Mouse (Mus musculus) small intestine, adult 2 months (tissue): Measurements from ENCODE around the gene Rcn3. TPM values are rescaled to one million over a fixed set of nuclear protein-coding genes. Genes with fewer than 3 reads are reported as not detected.

Experiments used
- H3K27ac ChIP-seq: fragments of 200-500 bp; 2 replicates; pipeline ENCODE4 v1.5.1; 2012; ENCODE audit warnings: low read depth, low read length, control low read depth, inconsistent platforms; ENCODE audit not compliant: insufficient read depth
- H3K27me3 ChIP-seq: fragments of 200-500 bp; 2 replicates; pipeline ENCODE4 v1.6.1; 2012; ENCODE audit warnings: mild to moderate bottlenecking, moderate library complexity, low read length, inconsistent platforms; ENCODE audit not compliant: control insufficient read depth, insufficient read depth
- H3K36me3 ChIP-seq: fragments of 200-500 bp; 2 replicates; pipeline ENCODE4 v1.6.1; 2012; ENCODE audit warnings: mild to moderate bottlenecking, low read length, control low read depth, inconsistent platforms; ENCODE audit not compliant: control insufficient read depth, insufficient read depth
- H3K4me1 ChIP-seq: fragments of 200-500 bp; 2 replicates; pipeline ENCODE4 v1.6.1; 2012; ENCODE audit warnings: low read length, inconsistent platforms, mixed read lengths; ENCODE audit not compliant: control insufficient read depth, insufficient read depth, insufficient read length
- H3K4me3 ChIP-seq: fragments of 200-500 bp; 2 replicates; pipeline ENCODE4 v1.5.1; 2012; ENCODE audit warnings: low read depth, mild to moderate bottlenecking, control low read depth, inconsistent platforms, low read length, moderate library complexity
- CTCF ChIP-seq: fragments of 200-500 bp; IDR thresholded peaks from 2 replicates; pipeline ENCODE4 v1.5.1; 2012; ENCODE audit warnings: low read depth, mild to moderate bottlenecking, control low read depth, inconsistent platforms, low read length, moderate library complexity, mixed read lengths; ENCODE audit not compliant: insufficient replicate concordance, insufficient read length; ENCODE audit errors: extremely low read depth
- POLR2A ChIP-seq: fragments of 200-500 bp; IDR thresholded peaks from 2 replicates; pipeline ENCODE4 v1.6.1; 2012; ENCODE audit warnings: low read depth, mild to moderate bottlenecking, control low read depth, inconsistent platforms, low read length, moderate library complexity
- WGBS: fragments of 180-500 bp; shearing (Covaris S2); methylation state at CpG from one replicate; pipeline ENCODE4 v1.1.7; 2018; 5-methylcytosine and 5-hydroxymethylcytosine counted together
- polyA plus RNA-seq: library from polyadenylated mRNA; depleted of rRNA; stranded (reverse); fragments of >200 nt; gene quantifications from 2 replicates; pipeline ENCODE4 v1.2.3, GENCODE M21; 2012; rRNA removed

Gene Rcn3
- polyA plus RNA-seq = 40.0 and 49.9 TPM in 2 replicates

- Histone ChIP-seq H3K4me1 (peaks cover 5% of the 10 kb centered on the region), H3K36me3 (peaks cover 8% of the 10 kb centered on the region; the same call in 1 of the 2 replicates), H3K27ac (peak within 1 kb of the TSS; percentile 46), H3K27me3 (peaks cover 12% of the 10 kb centered on the region), H3K4me3 (peak within 1 kb of the TSS; percentile 52)
- WGBS = 3% methylated on average over 16 of the region's 16 CpGs
- TF ChIP-seq POLR2A (no peak), CTCF (no peak)
These were observed at the start of gene Rcn3 for GRCm38 (mm10) chr7:45092048-45092447. TSS of gene Rcn3 (minus strand) at chr7:45092221.

GRCm38 (mm10) chr7:45141319-45141718 is 49.3 kb upstream of the Rcn3 start:
- Histone ChIP-seq H3K4me3 (no peak overlapping the region), H3K4me1 (no peaks in the 10 kb centered on the region), H3K36me3 (peaks cover 43% of the 10 kb centered on the region), H3K27ac (no peak overlapping the region), H3K27me3 (no peaks in the 10 kb centered on the region)
- TF ChIP-seq CTCF = no peak
- no peak for TF ChIP-seq POLR2A
- 87% methylated on average over 3 of the region's 3 CpGs for WGBS

GRCm38 (mm10) chr7:45139904-45140723 is 48.1 kb upstream of the Rcn3 start:
- H3K27ac ChIP-seq = no peak overlapping the region
- no peak for TF ChIP-seq POLR2A
- TF ChIP-seq CTCF = no peak
- 69% methylated on average over 8 of the region's 8 CpGs for WGBS
- peaks cover 31% of the 10 kb centered on the region for H3K36me3 ChIP-seq
- no peak overlapping the region for H3K4me3 ChIP-seq
- H3K4me1 ChIP-seq = 0 out of 2 replicates have a peak, but pooled peaks cover 4% of the 10 kb centered on the region
- H3K27me3 ChIP-seq = no peaks in the 10 kb centered on the region

- Histone ChIP-seq H3K4me1 (0 out of 2 replicates have a peak, but pooled peaks cover 4% of the 10 kb centered on the region), H3K4me3 (no peak overlapping the region), H3K36me3 (peaks cover 16% of the 10 kb centered on the region), H3K27ac (no peak overlapping the region), H3K27me3 (no peaks in the 10 kb centered on the region)
- TF ChIP-seq CTCF (no peak), POLR2A (no peak)
- 93% methylated on average over 1 of the region's 1 CpGs for WGBS
These were observed 46.4 kb upstream of the Rcn3 start for GRCm38 (mm10) chr7:45138403-45138802.

- Histone ChIP-seq H3K4me1 (0 out of 2 replicates have a peak, but pooled peaks cover 4% of the 10 kb centered on the region), H3K4me3 (no peak overlapping the region), H3K27me3 (no peaks in the 10 kb centered on the region), H3K27ac (no peak overlapping the region), H3K36me3 (0 out of 2 replicates have a peak, but pooled peaks cover 8% of the 10 kb centered on the region)
- WGBS = 51% methylated on average over 12 of the region's 12 CpGs
- no peak for TF ChIP-seq CTCF
- TF ChIP-seq POLR2A = no peak
These were observed 45.4 kb upstream of the Rcn3 start for GRCm38 (mm10) chr7:45137171-45138006.

- no peaks in the 10 kb centered on the region for H3K27me3 ChIP-seq
- H3K4me3 ChIP-seq = peak within 1 kb of the TSS; percentile 81
- 2% methylated on average over 29 of the region's 29 CpGs for WGBS
- H3K36me3 ChIP-seq = no peaks in the 10 kb centered on the region
- H3K27ac ChIP-seq = peak within 1 kb of the TSS; percentile 70
- H3K4me1 ChIP-seq = 0 out of 2 replicates have a peak, but pooled peaks cover 4% of the 10 kb centered on the region
- TF ChIP-seq POLR2A = peak; percentile 40; the same call in 1 of the 2 replicates
- peak; percentile 95 for TF ChIP-seq CTCF
These were observed 44.1 kb upstream of the Rcn3 start, which contains the start of the genes Gm45713 and Flt3l for GRCm38 (mm10) chr7:45135993-45136567. TSS of gene Gm45713 (minus strand) at chr7:45136231. TSS of gene Flt3l (minus strand) at chr7:45136432.

- Histone ChIP-seq H3K4me3 (peak overlapping the region; percentile 81), H3K36me3 (no peaks in the 10 kb centered on the region), H3K4me1 (0 out of 2 replicates have a peak, but pooled peaks cover 4% of the 10 kb centered on the region), H3K27me3 (no peaks in the 10 kb centered on the region), H3K27ac (peak overlapping the region; percentile 17; the same call in 1 of the 2 replicates)
- 81% methylated on average over 3 of the region's 3 CpGs for WGBS
- TF ChIP-seq POLR2A = no peak
- no peak for TF ChIP-seq CTCF
These were observed 43.3 kb upstream of the Rcn3 start for GRCm38 (mm10) chr7:45135370-45135769.
